ENCODE assay signal across 23 mouse cellular contexts in genomic region chr19:58190947-58191346, GRCm38 (mm10).
DNase-seq lines count a peak whose midpoint lies in the region; ATAC-seq lines count a peak whose summit lies in the region.
"Had no signal": no experiment of that assay in that cellular context is flagged by ENCODE, and none has a peak within 500 bp of the region (broad histone marks: within the 10 kb centered on the region; RNA-seq: fewer than 3 reads in every experiment).

No protein-coding gene starts in this region.

- intact Hi-C loops in gastrocnemius, postnatal 14 days (cut with DNase I; ENCODE audit: low total_unique reads): no loop called here

- H3K4me2 ChIP-seq in forebrain, embryonic 11.5 days (ENCODE audit: low read depth, low read length, severe bottlenecking): no peak overlapping the region
- H3K4me2 ChIP-seq in forebrain, embryonic 16.5 days (ENCODE audit: low read length): no peak overlapping the region
- H3K4me2 ChIP-seq: embryonic facial prominence, embryonic 13.5 days; embryonic facial prominence, embryonic 15.5 days; forebrain, embryonic 13.5 days; forebrain, embryonic 15.5 days had no signal

- H3K4me1 ChIP-seq in forebrain, embryonic 11.5 days (replicated peaks; ENCODE audit: control insufficient read depth, insufficient read depth, low read length): no peaks in the 10 kb centered on the region
- peaks cover 4% of the 10 kb centered on the region for H3K4me1 ChIP-seq in forebrain, embryonic 16.5 days (replicated peaks; ENCODE audit: control insufficient read depth, insufficient read depth, low read length)
- H3K4me1 ChIP-seq in embryonic facial prominence, embryonic 10.5 days: peaks cover 31% of the 10 kb centered on the region
- H3K4me1 ChIP-seq in limb, embryonic 10.5 days: peaks cover 26% of the 10 kb centered on the region

- ATAC-seq in forebrain, embryonic 11.5 days (replicated peaks; ENCODE audit: low FRiP score): no peak
- no peak for ATAC-seq in forebrain, embryonic 16.5 days
- ATAC-seq in megakaryocyte progenitor cell, adult 5-6 weeks (replicated peaks; ENCODE audit: poor library complexity): 0 out of 2 replicates have a peak, but pooled peaks have one; percentile 11
- ATAC-seq: forebrain, embryonic 13.5 days; forebrain, embryonic 15.5 days had no signal

- H3K9ac ChIP-seq in forebrain, embryonic 11.5 days (ENCODE audit: low read length): no peak overlapping the region
- H3K9ac ChIP-seq in forebrain, embryonic 16.5 days (replicated peaks; ENCODE audit: low read depth, low read length): no peak overlapping the region
- H3K9ac ChIP-seq: embryonic facial prominence, embryonic 13.5 days; embryonic facial prominence, embryonic 15.5 days; forebrain, embryonic 13.5 days; forebrain, embryonic 15.5 days had no signal

- WGBS in forebrain, embryonic 11.5 days: 83% methylated on average over 2 of the region's 2 CpGs
- 79% methylated on average over 2 of the region's 2 CpGs for WGBS in forebrain, embryonic 16.5 days
- 52% methylated on average over 2 of the region's 2 CpGs for WGBS in embryonic facial prominence, embryonic 10.5 days
- 73% methylated on average over 2 of the region's 2 CpGs for WGBS in limb, embryonic 10.5 days

- DNase-seq in forebrain, embryonic 11.5 days (ENCODE audit: low spot score): peak; percentile 15
- DNase-seq in embryonic facial prominence, embryonic 10.5 days (ENCODE audit: low spot score): no peak
- DNase-seq in limb, embryonic 10.5 days (ENCODE audit: low spot score): no peak
- no peak for DNase-seq in frontal cortex, postnatal 36 days (ENCODE audit: low spot score in 2 of 2)
- no peak for DNase-seq in frontal cortex, postnatal 25 days (ENCODE audit: low spot score in 2 of 2)
- DNase-seq in gastrocnemius, postnatal 14 days: no peak
- DNase-seq: adrenal gland, adult 2 months; adrenal gland, postnatal 10 days; adrenal gland, postnatal 25 days; cerebellum, adult 11 months; cerebellum, adult 18-20 months; cerebellum, adult 8-10 months; cerebellum, adult 9-11 months; cerebellum, postnatal 14 days; cerebellum, postnatal 36 days had no signal

- no peaks in the 10 kb centered on the region for H3K9me3 ChIP-seq in forebrain, embryonic 11.5 days (ENCODE audit: control insufficient read depth, low read length)
- no peaks in the 10 kb centered on the region for H3K9me3 ChIP-seq in forebrain, embryonic 16.5 days (ENCODE audit: control insufficient read depth, low read length)
- no peaks in the 10 kb centered on the region for H3K9me3 ChIP-seq in embryonic facial prominence, embryonic 10.5 days
- H3K9me3 ChIP-seq in limb, embryonic 10.5 days (replicated peaks): no peaks in the 10 kb centered on the region
- H3K9me3 ChIP-seq: embryonic facial prominence, embryonic 13.5 days; embryonic facial prominence, embryonic 15.5 days; forebrain, embryonic 10.5 days; forebrain, embryonic 13.5 days; forebrain, embryonic 15.5 days had no signal

- H3K36me3 ChIP-seq in forebrain, embryonic 11.5 days (ENCODE audit: control insufficient read depth, insufficient read depth, low read length): no peaks in the 10 kb centered on the region
- no peaks in the 10 kb centered on the region for H3K36me3 ChIP-seq in forebrain, embryonic 16.5 days (ENCODE audit: control insufficient read depth, insufficient read depth)
- no peaks in the 10 kb centered on the region for H3K36me3 ChIP-seq in embryonic facial prominence, embryonic 10.5 days (replicated peaks)
- no peaks in the 10 kb centered on the region for H3K36me3 ChIP-seq in limb, embryonic 10.5 days
- H3K36me3 ChIP-seq: embryonic facial prominence, embryonic 13.5 days; embryonic facial prominence, embryonic 15.5 days; forebrain, embryonic 10.5 days; forebrain, embryonic 15.5 days had no signal

- H3K27ac ChIP-seq in forebrain, embryonic 11.5 days (ENCODE audit: low read depth, low read length): no peak overlapping the region
- no peak overlapping the region for H3K27ac ChIP-seq in forebrain, embryonic 16.5 days (ENCODE audit: low read length)
- H3K27ac ChIP-seq in embryonic facial prominence, embryonic 10.5 days (replicated peaks): 0 out of 2 replicates have a peak overlapping the region, but pooled peaks have one; percentile 54
- peak overlapping the region; percentile 56; the same call in 1 of the 2 replicates for H3K27ac ChIP-seq in limb, embryonic 10.5 days
- H3K27ac ChIP-seq: embryonic facial prominence, embryonic 13.5 days; embryonic facial prominence, embryonic 15.5 days; forebrain, embryonic 10.5 days; forebrain, embryonic 13.5 days; forebrain, embryonic 15.5 days had no signal

- no peaks in the 10 kb centered on the region for H3K27me3 ChIP-seq in forebrain, embryonic 11.5 days (ENCODE audit: control insufficient read depth, insufficient read depth, low read length)
- no peaks in the 10 kb centered on the region for H3K27me3 ChIP-seq in forebrain, embryonic 16.5 days (replicated peaks; ENCODE audit: control insufficient read depth, insufficient read depth, low read length)
- peaks cover 8% of the 10 kb centered on the region; the same call in 1 of the 2 replicates for H3K27me3 ChIP-seq in embryonic facial prominence, embryonic 10.5 days (replicated peaks; ENCODE audit: low read depth, poor library complexity, severe bottlenecking)
- H3K27me3 ChIP-seq in limb, embryonic 10.5 days (ENCODE audit: low read depth, poor library complexity, severe bottlenecking): no peaks in the 10 kb centered on the region
- H3K27me3 ChIP-seq: embryonic facial prominence, embryonic 13.5 days; embryonic facial prominence, embryonic 15.5 days; forebrain, embryonic 13.5 days; forebrain, embryonic 15.5 days had no signal

- no peak overlapping the region for H3K4me3 ChIP-seq in forebrain, embryonic 11.5 days (ENCODE audit: low read depth, low read length)
- H3K4me3 ChIP-seq in forebrain, embryonic 16.5 days (replicated peaks; ENCODE audit: low read length): no peak overlapping the region
- H3K4me3 ChIP-seq in embryonic facial prominence, embryonic 10.5 days: no peak overlapping the region
- no peak overlapping the region for H3K4me3 ChIP-seq in limb, embryonic 10.5 days
- H3K4me3 ChIP-seq: embryonic facial prominence, embryonic 13.5 days; embryonic facial prominence, embryonic 15.5 days; erythroblast, embryonic 14.5 days; forebrain, embryonic 10.5 days; forebrain, embryonic 13.5 days; forebrain, embryonic 15.5 days had no signal

Comparison
In these comparisons a context has a peak if more than half of its experiments do, and no peak if none do; other contexts are left out.
1. H3K27ac ChIP-seq: peak in embryonic facial prominence, embryonic 10.5 days (single experiment) and limb, embryonic 10.5 days (single experiment); none in forebrain, embryonic 11.5 days (single experiment) and forebrain, embryonic 16.5 days (single experiment).